Mouse (Mus musculus) cortical plate, adult 2 months (tissue): ENCODE measurements around the gene Rgs1.

Experiments used
- CTCF ChIP-seq: fragments of 200-500 bp; IDR thresholded peaks from 2 replicates; pipeline ENCODE4 v1.5.1; 2011; ENCODE audit warnings: mild to moderate bottlenecking, control low read depth, low read length; ENCODE audit not compliant: insufficient read depth; ENCODE audit errors: extremely low read depth
- POLR2A ChIP-seq: fragments of 200-500 bp; IDR thresholded peaks from 2 replicates; pipeline ENCODE4 v1.6.1; 2011; ENCODE audit warnings: mild to moderate bottlenecking, low read length, control low read depth; ENCODE audit not compliant: insufficient read depth; ENCODE audit errors: extremely low read depth

GRCm38 (mm10) chr1:144199538-144199937 is 49.5 kb downstream of the Rgs1 start:
- TF ChIP-seq POLR2A, result no peak
- TF ChIP-seq CTCF, result no peak
